Mouse (Mus musculus): Measurements from ENCODE around the gene Alas2. TPM values are rescaled to one million over a fixed set of nuclear protein-coding genes. Genes with fewer than 3 reads are reported as not detected.

Gene Alas2
- total RNA-seq (2021) = 100 to 1,000 TPM in 1 of 2 experiments, 10 to 100 TPM in 1; 61.2 to 216 TPM

- DNase-seq = no peak
These were observed at the start of gene Alas2 for GRCm38 (mm10) chrX:150547239-150547638. Gene Alas2, plus strand, starts transcription at chrX:150547375.

GRCm38 (mm10) chrX:150508696-150509095, 38.5 kb upstream of the Alas2 start:
- no peak for DNase-seq

DNA sequence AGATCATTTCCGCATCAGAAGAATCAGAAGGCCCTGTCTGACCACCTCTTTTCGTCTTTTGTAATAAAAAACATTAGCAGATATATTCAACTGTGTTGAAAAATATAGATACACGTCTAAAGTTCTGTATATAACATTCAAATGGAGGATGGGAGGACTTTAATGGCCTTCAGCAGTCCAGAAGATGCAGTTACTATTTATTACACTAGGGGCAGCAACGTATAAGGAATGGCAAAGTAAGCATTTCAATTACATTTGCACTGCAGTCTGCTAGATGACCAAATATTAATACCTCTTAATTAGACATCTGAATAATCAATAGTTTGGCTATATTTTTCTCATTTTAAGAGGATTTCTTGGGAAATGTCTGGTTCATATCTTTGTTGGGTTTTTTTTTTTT, 36.5 kb upstream of the Alas2 start:
- DNase-seq = peak; percentile 21

DNA sequence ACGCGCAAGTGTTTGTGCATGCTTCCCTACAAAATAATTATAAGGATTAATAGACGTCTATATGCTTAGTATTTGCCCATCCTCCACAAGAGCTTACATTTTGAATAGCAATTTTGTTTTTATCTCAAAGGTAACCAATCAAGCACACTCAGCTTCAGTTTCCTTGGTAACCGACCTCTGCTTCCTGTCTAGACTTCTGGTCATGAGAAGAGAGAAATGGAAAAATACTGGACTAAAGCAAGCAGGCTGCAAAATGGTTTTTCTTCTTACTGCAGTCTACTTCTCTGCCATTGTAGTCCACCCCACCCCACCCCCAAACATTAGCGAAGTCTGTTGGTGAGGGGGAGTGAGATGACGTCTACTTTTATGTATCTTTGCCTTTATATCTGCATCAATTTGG, 35.9 kb upstream of the Alas2 start:
- no peak for DNase-seq

GRCm38 (mm10) chrX:150514127-150514526, 33.0 kb upstream of the Alas2 start:
- DNase-seq = no peak

- no peak for DNase-seq
These were observed 31.2 kb upstream of the Alas2 start for GRCm38 (mm10) chrX:150516015-150516414.

DNA sequence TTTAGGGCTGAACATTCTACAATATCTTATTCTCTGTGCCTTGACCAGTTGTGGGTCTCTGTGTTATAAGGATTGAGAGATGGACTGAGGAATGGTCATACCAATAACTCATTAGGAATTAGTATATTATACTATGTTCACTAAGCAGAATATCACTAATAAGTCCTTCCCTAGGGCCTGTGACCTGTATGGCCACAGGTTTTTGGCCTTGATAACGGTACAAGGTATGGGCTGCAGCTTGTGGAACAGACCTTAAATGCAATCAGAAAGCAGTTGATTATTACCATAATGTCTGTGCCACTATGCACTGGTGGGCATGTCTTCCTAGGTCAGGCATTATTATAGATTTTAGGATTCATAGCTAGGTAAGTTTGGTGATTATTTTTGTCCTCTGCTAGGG, 30.7 kb upstream of the Alas2 start:
- no peak for DNase-seq

DNA sequence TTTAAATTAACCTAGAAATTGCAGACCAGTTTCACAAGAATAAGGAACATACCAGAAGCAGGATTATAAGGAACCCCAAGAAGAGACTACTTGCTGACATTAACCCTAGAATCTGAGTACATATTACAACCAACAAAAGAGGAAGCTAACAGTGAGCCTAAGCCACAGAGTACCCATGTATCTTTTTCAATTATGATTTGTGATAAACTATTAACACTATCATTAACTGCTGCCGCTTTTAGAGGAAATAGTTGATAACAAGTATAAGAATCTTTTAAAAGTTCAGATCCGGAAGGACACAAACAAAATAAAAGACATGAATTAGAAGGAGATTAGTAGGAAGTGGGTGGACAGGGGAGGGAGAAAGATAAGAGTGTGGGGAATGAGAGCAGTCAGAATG, 7.1 kb upstream of the Alas2 start:
- DNase-seq = no peak

GRCm38 (mm10) chrX:150541684-150542083, 5.5 kb upstream of the Alas2 start:
- no peak for DNase-seq

DNA sequence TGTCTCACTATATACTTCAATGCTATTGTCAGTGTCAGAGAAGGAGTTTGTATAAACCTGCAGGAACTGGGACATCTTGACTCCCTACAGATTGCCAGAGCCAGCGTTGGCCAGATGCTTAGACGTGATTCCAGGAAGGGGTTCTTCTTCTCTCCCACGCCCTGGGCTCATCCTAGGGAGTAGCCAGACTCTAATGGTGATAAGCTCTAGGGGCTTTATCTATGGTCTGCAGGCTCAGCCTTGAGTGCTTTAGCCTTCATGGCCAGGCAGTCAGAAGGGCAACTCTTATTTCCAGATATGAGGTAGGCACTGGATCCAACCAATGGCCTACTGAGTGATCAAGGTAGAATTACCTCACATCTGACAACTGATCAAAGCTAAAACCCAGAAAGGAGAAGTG, 2.5 kb downstream of the Alas2 start:
- DNase-seq = no peak

DNA sequence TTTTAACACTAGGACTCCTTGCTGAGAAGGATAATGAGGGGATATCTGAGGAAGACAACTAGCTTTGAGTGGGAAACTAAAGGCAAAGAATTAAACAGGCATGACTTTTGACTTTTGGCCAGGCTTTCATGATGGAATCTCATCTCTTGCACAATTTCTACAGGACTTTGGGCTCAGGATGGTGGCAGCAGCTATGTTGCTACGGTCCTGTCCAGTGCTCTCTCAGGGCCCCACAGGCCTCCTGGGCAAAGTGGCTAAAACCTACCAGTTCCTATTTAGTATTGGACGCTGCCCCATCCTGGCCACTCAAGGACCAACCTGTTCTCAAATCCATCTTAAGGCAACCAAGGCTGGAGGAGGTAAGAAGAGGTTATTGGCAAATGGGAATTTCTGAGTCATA, 4.8 kb downstream of the Alas2 start:
- no peak for DNase-seq

DNA sequence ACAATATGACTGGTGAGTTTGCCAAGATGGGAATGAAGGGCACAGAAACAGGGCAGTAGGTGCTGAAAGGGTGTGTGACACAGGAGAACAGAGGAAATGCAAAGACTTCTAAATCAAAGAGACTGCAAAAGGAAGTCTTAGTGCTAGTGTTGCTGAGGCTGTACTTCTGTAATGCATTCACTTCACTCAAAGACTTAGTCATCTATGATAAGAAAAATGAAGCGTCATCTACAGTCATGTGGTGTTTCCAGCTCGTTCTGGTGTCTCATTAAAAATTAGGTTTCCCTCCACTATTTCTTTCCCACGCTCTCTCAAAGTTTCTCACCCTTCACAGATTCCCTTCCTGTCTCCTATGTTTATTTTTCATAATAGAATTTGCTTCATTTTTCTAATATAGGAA, 6.9 kb downstream of the Alas2 start:
- DNase-seq = no peak

GRCm38 (mm10) chrX:150564644-150565357, 17.6 kb downstream of the Alas2 start:
- no peak for DNase-seq

DNA sequence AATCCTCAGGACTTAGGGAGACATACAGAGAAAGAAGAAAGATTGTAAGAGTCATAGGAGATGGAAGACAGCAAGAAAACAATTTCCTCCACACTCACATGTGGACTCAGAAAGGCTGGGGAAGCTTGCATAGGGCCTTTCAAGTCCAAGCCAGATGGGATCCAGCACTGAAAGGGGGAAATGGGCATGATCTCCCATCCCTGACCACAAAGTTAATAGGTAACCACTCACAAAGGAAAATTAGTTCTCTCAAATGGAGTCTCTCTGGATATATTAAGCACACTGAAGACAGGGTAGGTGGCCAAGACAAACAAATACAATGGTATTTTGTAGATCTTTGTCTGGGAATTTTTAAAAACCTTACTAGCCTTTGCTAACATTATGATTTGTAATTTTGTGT, 34.7 kb downstream of the Alas2 start:
- DNase-seq = no peak

DNA sequence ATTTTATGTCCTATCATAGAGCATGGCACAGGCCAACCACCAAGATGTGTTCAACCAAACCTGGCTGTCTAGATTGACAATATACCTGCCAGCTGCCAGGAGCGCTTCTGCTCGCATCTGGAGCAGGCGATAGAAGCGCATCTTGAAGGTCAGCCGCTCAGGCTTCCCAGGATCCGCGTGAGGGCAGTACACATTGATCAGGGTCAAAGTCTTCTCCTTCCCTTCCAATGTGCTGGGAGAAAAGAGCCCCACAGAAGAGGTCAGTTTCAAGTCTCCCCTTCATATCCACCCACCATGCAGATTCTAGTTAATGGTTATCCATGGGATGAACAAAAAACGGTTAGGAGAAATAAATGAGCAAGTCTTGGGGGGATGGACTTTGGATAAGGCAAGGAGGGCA, 37.9 kb downstream of the Alas2 start:
- no peak for DNase-seq

- DNase-seq = peak; percentile 83
These were observed 41.0 kb downstream of the Alas2 start, which contains the start of gene Pfkfb1 for GRCm38 (mm10) chrX:150588023-150588764. Gene Pfkfb1, plus strand, starts transcription at chrX:150588229.

- DNase-seq = no peak
These were observed 42.5 kb downstream of the Alas2 start, which contains the start of gene Apex2 for GRCm38 (mm10) chrX:150589696-150590095. Gene Apex2, minus strand, starts transcription at chrX:150589868.

DNA sequence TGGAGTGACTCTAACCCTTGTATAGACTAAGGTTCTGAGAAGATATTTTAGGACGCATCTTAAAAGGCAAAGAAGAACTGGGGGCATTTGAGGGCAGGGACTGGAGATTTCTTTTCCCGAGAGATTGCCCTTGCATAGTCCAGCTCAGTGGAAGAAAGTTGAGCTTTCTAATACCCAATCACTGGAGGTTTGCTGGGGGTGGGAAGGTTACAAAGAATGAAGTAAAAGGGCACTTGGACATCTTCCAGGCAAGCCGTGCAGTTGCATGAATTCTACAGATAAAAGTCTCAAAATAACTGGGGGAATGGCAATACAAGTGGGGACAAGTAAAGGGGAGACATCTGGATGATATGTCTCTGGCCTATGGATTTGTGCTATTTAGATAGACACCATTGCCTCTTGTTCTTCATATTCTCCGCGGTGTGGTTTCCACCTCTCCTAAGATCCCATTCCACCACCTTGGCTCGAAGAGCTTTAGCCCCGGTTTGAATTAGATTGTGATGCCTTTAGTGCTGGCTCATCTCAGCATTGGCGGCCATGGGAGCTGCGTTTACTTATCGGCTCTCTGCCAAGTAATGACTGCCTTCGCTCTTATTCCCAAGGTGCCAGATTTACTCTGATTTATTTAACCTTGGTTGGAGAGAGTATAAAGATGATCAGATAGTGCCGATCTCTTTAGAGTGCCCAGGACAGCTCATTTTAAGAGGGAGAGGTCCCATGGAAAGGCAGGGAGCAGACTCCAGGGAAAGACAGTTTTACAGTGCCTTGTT, 46.3 kb downstream of the Alas2 start:
- peak; percentile 16 for DNase-seq

DNA sequence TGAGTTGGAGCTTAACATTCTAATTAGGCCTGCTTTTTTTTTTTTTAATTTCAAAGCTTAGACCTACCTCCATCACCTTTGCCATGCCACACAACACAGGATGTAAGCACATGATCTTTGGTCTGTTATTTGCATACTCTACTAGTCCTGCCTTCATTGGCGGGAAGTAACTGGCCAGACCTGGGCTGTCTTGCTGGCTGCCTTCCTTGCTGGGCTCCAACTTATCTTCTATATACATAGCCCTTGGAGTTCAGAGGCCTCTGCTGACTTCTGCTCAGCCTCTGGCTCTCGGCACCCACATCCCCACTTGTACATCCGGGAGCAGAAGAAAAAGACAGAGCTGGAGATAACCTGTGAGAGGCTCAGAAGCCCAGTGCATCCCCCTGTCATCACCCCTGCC, 47.0 kb downstream of the Alas2 start:
- DNase-seq = no peak

DNA sequence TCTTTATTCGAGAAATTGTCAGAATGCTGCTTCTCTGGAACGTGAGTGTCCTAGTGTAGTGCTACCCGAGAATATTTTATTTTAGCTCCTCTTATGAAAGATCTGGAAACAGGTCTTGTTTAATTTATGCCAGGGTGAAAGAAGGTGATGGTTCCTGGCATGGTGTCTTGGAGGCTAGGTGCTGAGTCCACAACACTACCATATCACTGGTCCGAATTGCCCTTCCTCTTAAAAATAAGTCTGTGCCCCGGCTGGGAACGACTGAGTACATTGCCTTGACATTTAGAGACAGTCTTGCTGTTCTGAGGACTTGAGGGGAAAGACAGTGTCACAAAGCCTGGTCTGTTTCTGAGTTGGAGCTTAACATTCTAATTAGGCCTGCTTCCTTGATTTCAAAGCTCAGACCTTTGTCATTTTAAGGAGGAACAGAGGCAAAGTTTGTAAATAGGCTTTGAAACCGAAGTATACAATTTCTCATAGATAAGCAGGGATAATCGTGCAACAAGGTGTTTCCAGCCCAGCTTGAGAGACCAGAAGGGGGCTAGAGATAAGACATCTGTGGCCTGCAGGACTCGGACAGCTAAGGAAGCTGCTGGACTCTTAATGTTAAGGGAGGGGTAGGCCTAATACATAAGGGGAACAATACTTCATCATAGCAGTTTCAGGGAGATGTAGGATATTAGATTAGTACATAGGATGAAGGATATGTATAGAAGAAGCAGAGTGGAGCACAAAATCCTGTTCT, 48.0 kb downstream of the Alas2 start:
- DNase-seq = no peak

DNA sequence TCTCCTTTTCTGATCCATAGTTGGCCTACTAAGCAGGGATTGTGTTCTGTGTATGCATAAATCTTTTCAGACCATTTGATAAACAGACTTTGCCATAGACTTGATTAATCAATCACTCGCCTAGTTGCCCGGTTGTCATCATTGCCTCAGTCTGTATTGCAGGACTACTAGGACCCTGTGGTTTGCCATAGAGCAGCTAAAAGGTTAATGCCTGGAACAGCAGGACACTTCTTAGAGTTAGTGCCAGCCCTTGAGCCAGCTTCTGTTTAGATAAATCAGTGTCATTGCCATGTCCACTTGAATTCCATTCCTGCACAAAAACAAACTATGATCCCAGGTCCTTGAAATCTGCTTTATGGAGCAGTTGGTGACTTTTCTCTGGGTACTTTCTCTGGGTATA, 51.7 kb downstream of the Alas2 start:
- DNase-seq = no peak
